Mouse (Mus musculus) spleen, adult 2 months (tissue): ENCODE results near the gene Cct7. TPM values are rescaled to one million over a fixed set of nuclear protein-coding genes. Genes with fewer than 3 reads are reported as not detected.
A peak's percentile ranks its signal among the peaks of the same experiment; 100 is the strongest.
"Not testable (repeated sequence)": the region's sequence is repeated elsewhere in the genome, so short reads cannot be mapped to it uniquely, and the experiment has no call there.

Experiments used
- DNase-seq, 2 experiments: peaks; one replicate each; pipeline versions ENCODE4 v3.0.0 to v3.0.0-alpha.2; 2012 to 2021; ENCODE audit warnings: low spot score in 2 of 2, low read depth in 1 of 2
- H3K27ac ChIP-seq: fragments of 200-500 bp; 2 replicates; pipeline ENCODE4 v1.5.1; 2012; ENCODE audit warnings: low read length, inconsistent platforms; ENCODE audit not compliant: insufficient read depth
- H3K27me3 ChIP-seq: fragments of 200-500 bp; 2 replicates; pipeline ENCODE4 v1.6.1; 2012; ENCODE audit warnings: mild to moderate bottlenecking, moderate library complexity, low read length, inconsistent platforms; ENCODE audit not compliant: control insufficient read depth, insufficient read depth
- H3K36me3 ChIP-seq: fragments of 200-500 bp; 2 replicates; pipeline ENCODE4 v1.6.1; 2012; ENCODE audit warnings: mild to moderate bottlenecking, low read length, inconsistent platforms; ENCODE audit not compliant: control insufficient read depth, insufficient read depth
- H3K4me1 ChIP-seq: fragments of 200-500 bp; 2 replicates; pipeline ENCODE4 v1.6.1; 2011; ENCODE audit warnings: inconsistent platforms; ENCODE audit not compliant: control insufficient read depth, insufficient read depth, insufficient read length
- H3K4me3 ChIP-seq: fragments of 200-500 bp; 2 replicates; pipeline ENCODE4 v1.5.1; 2011; ENCODE audit warnings: mild to moderate bottlenecking, inconsistent platforms; ENCODE audit not compliant: insufficient read depth, insufficient read length; ENCODE audit errors: extremely low read depth
- CTCF ChIP-seq: fragments of 200-500 bp; IDR thresholded peaks from 2 replicates; pipeline ENCODE4 v1.5.1; 2011; ENCODE audit warnings: mild to moderate bottlenecking, inconsistent platforms; ENCODE audit not compliant: insufficient read depth, insufficient read length, insufficient replicate concordance; ENCODE audit errors: extremely low read depth
- POLR2A ChIP-seq: fragments of 200-500 bp; IDR thresholded peaks from 2 replicates; pipeline ENCODE4 v1.6.1; 2011; ENCODE audit warnings: low read depth, low read length, inconsistent platforms
- WGBS: fragments of 180-500 bp; shearing (Covaris S2); methylation state at CpG from one replicate; pipeline ENCODE4 v1.1.7; 2018; 5-methylcytosine and 5-hydroxymethylcytosine counted together
- polyA plus RNA-seq: library from polyadenylated mRNA; depleted of rRNA; stranded (reverse); fragments of >200 nt; gene quantifications from 2 replicates; pipeline ENCODE4 v1.2.3, GENCODE M21; 2012

Gene Cct7
- polyA plus RNA-seq, 1 experiment, result 73.5 TPM

- DNase-seq, result no peak
- Histone ChIP-seq H3K4me3 (no peak overlapping the region), H3K27ac (no peak overlapping the region), H3K4me1 (no peaks in the 10 kb centered on the region), H3K27me3 (no peaks in the 10 kb centered on the region), H3K36me3 (peaks cover 23% of the 10 kb centered on the region)
- no peak for TF ChIP-seq CTCF
- TF ChIP-seq POLR2A, result no peak
- 88% methylated on average over 3 of the region's 3 CpGs for WGBS
Measured at GRCm38 (mm10) chr6:85443488-85444233, 7.7 kb upstream of the Cct7 start.

DNA sequence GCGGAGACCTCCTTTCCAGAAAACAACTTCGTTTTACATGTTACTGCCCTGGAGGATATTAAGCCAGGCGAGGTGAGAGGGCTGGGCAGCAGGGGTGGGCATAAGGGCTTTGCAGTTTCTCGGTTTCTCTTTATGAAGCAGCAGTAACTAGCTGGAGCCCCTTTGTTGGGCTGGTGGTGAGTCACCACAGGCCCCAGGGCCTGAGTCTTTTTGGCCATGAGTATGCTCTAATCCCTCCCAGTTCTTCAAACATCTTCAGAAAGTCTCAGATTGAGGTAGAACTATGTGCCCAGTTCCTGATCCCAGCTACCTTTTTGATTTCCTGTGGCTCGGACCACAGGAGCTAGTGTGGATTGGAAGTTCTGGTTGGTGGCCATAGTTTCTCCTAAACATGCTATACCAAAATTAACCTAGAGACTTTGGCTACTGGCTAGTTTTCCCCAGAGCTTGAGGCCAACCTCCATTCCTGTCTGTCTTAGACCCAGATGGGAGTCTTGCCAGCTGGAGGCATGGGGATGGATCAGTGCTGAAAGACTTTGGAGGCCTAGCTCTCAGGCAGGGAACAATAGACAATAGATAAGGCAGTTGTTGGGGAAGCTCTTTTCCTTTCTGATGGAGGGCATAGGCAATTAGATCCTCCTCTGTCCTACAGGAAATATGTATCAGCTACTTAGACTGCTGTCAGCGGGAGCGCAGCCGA, 6.9 kb upstream of the Cct7 start:
- DNase-seq, result no peak

GRCm38 (mm10) chr6:85445286-85445685, 6.0 kb upstream of the Cct7 start:
- TF ChIP-seq CTCF (no peak), POLR2A (no peak)
- no peaks in the 10 kb centered on the region for H3K4me1 ChIP-seq
- H3K4me3 ChIP-seq, result no peak overlapping the region
- 91% methylated on average over 5 of the region's 5 CpGs for WGBS
- no peaks in the 10 kb centered on the region for H3K27me3 ChIP-seq
- H3K27ac ChIP-seq, result no peak overlapping the region
- no peak for DNase-seq
- H3K36me3 ChIP-seq, result peaks cover 17% of the 10 kb centered on the region

More for the DNA sequence above, 6.9 kb upstream of the Cct7 start:
- H3K4me3 ChIP-seq, result no peak overlapping the region
- H3K27me3 ChIP-seq, result no peaks in the 10 kb centered on the region
- H3K4me1 ChIP-seq, result no peaks in the 10 kb centered on the region
- H3K36me3 ChIP-seq, result peaks cover 22% of the 10 kb centered on the region
- H3K27ac ChIP-seq, result no peak overlapping the region
- TF ChIP-seq POLR2A (no peak), CTCF (no peak)
- WGBS, result 91% methylated on average over 8 of the region's 8 CpGs

GRCm38 (mm10) chr6:85447351-85447750, 4.0 kb upstream of the Cct7 start:
- Histone ChIP-seq H3K27ac (no peak overlapping the region), H3K27me3 (no peaks in the 10 kb centered on the region), H3K4me3 (no peak overlapping the region), H3K36me3 (peaks cover 13% of the 10 kb centered on the region), H3K4me1 (peaks cover 3% of the 10 kb centered on the region; the same call in 1 of the 2 replicates)
- WGBS, result 96% methylated on average over 6 of the region's 6 CpGs
- no peak for DNase-seq
- TF ChIP-seq POLR2A (no peak), CTCF (no peak)

DNA sequence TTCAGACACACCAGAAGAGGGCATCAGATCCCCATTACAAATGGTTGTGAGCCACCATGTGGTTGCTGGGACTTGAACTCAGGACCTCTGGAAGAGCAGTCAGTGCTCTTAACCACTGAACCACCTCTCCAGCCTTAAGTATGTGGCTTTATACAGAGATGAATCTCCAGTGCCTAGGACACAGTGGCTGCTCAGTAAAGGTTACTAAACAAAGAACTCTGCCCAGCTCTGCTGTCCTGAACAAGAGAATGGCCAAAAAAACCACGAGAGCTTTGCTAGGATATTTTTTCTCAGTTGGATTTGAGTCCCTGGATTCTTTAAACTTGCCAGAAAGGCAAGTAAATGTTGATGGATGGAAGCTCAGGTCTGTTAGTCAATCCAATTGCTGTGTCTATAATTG, 1.2 kb upstream of the Cct7 start:
- H3K27ac ChIP-seq, H3K36me3 ChIP-seq, DNase-seq, H3K4me3 ChIP-seq, H3K27me3 ChIP-seq: not testable (repeated sequence)
- peaks cover 15% of the 10 kb centered on the region; the same call in 1 of the 2 replicates for H3K4me1 ChIP-seq
- WGBS, result 73% methylated on average over 1 of the region's 1 CpGs

- Histone ChIP-seq H3K27ac (peak within 1 kb of the TSS; percentile 95), H3K4me1 (peaks cover 15% of the 10 kb centered on the region; the same call in 1 of the 2 replicates), H3K4me3 (peak within 1 kb of the TSS; percentile 96), H3K27me3 (no peaks in the 10 kb centered on the region), H3K36me3 (no peaks in the 10 kb centered on the region)
- TF ChIP-seq POLR2A (peak; percentile 48), CTCF (no peak)
- WGBS, result under 1% methylated on average over 54 of the region's 54 CpGs
- peak; percentile 96 to 99 for DNase-seq
Measured at GRCm38 (mm10) chr6:85451664-85452410, 523 bp downstream of the Cct7 start, which contains the start of gene Pradc1. Pradc1 (minus strand) TSS chr6:85451970.
